Mouse (Mus musculus) forebrain, embryonic 13.5 days (tissue): ENCODE data around the gene Smad1. TPM values are rescaled to one million over a fixed set of nuclear protein-coding genes. Genes with fewer than 3 reads are reported as not detected.

ENCODE experiments used
- ATAC-seq: fragments of 200-750 bp; cut with Nextera tagmentation; 2 replicates; pipeline ENCODE4 v1.8.0; 2017
- H3K27ac ChIP-seq: fragments of 300-500 bp; sonication (generic); 2 replicates; pipeline ENCODE4 v1.5.1; 2015; ENCODE audit warnings: inconsistent platforms, mild to moderate bottlenecking, moderate library complexity
- H3K27me3 ChIP-seq: fragments of 300-500 bp; sonication (generic); 2 replicates; pipeline ENCODE4 v1.6.1; 2015; ENCODE audit warnings: mild to moderate bottlenecking, inconsistent platforms
- H3K36me3 ChIP-seq: fragments of 300-500 bp; sonication (generic); 2 replicates; pipeline ENCODE4 v1.6.1; 2015; ENCODE audit warnings: mild to moderate bottlenecking, inconsistent platforms; ENCODE audit not compliant: poor library complexity, severe bottlenecking
- H3K4me1 ChIP-seq: fragments of 300-500 bp; sonication (generic); 2 replicates; pipeline ENCODE4 v1.6.1; 2015; ENCODE audit warnings: inconsistent platforms
- H3K4me2 ChIP-seq: fragments of 300-500 bp; sonication (generic); 2 replicates; pipeline ENCODE4 v1.6.1; 2015; ENCODE audit warnings: inconsistent platforms, mild to moderate bottlenecking, moderate library complexity
- H3K4me3 ChIP-seq: fragments of 300-500 bp; sonication (generic); 2 replicates; pipeline ENCODE4 v1.5.1; 2015; ENCODE audit warnings: mild to moderate bottlenecking, inconsistent platforms
- H3K9ac ChIP-seq: fragments of 300-500 bp; sonication (generic); 2 replicates; pipeline ENCODE4 v1.6.1; 2015; ENCODE audit warnings: mild to moderate bottlenecking, inconsistent platforms
- H3K9me3 ChIP-seq: fragments of 300-500 bp; sonication (generic); replicated peaks from 2 replicates; pipeline ENCODE4 v1.6.1; 2016; ENCODE audit warnings: inconsistent platforms
- WGBS: fragments of 180-500 bp; shearing (Covaris S2); methylation state at CpG from one replicate; pipeline ENCODE4 v1.1.7; 2015; 5-methylcytosine and 5-hydroxymethylcytosine counted together
- polyA plus RNA-seq: library from polyadenylated mRNA; unstranded; fragments of >200 nt; fragmentation: Nextera tagmentation; extraction: Ambion mirVana; gene quantifications from 2 replicates; pipeline ENCODE4 v1.2.1, GENCODE M21; 2015

The Smad1 gene
- polyA plus RNA-seq, 1 experiment from 2014 or later = 50.9 TPM

- Histone ChIP-seq H3K27me3 (no peaks in the 10 kb centered on the region), H3K9me3 (no peaks in the 10 kb centered on the region), H3K4me2 (no peak overlapping the region), H3K9ac (no peak overlapping the region), H3K36me3 (peaks cover 63% of the 10 kb centered on the region), H3K27ac (no peak overlapping the region), H3K4me1 (peaks cover 25% of the 10 kb centered on the region), H3K4me3 (no peak overlapping the region)
- no peak for ATAC-seq
- WGBS = 79% methylated on average over 11 of the region's 12 CpGs
These were observed 32.0 kb downstream of the Smad1 start for GRCm38 (mm10) chr8:79367350-79367749.

DNA sequence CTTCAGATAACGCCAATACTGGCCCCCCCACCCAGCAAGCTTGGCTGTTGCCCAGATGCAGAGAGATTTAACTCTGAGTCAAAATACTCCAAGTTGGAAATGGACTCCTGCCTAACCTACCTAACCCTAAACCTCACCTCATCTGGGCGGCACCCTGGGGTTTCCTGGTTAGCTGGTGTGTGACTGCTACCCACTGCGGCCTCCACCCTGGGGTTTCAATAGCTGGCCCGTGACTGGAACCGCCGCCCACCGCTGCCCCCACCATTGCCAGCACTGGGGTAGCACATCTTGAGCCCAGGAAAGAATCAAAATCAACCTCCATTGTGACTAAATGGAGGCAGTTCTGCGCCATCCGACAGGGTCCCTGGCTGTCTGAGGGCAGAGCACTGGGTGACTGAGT is 33.1 kb downstream of the Smad1 start:
- H3K36me3 ChIP-seq = peaks cover 53% of the 10 kb centered on the region
- no peak overlapping the region for H3K9ac ChIP-seq
- ATAC-seq = no peak

GRCm38 (mm10) chr8:79365707-79366106 is 33.6 kb downstream of the Smad1 start:
- 84% methylated on average over 3 of the region's 3 CpGs for WGBS
- Histone ChIP-seq H3K36me3 (peaks cover 48% of the 10 kb centered on the region), H3K4me1 (peaks cover 25% of the 10 kb centered on the region), H3K4me3 (no peak overlapping the region), H3K27me3 (no peaks in the 10 kb centered on the region), H3K4me2 (no peak overlapping the region), H3K9ac (no peak overlapping the region), H3K9me3 (no peaks in the 10 kb centered on the region), H3K27ac (no peak overlapping the region)
- ATAC-seq = peak; percentile 25; the same call in 1 of the 2 replicates

More for the DNA sequence above, 33.1 kb downstream of the Smad1 start:
- Histone ChIP-seq H3K27ac (no peak overlapping the region), H3K9me3 (no peaks in the 10 kb centered on the region), H3K27me3 (no peaks in the 10 kb centered on the region), H3K4me3 (no peak overlapping the region), H3K4me1 (peaks cover 19% of the 10 kb centered on the region; the same call in 1 of the 2 replicates), H3K4me2 (no peak overlapping the region)
- WGBS = 95% methylated on average over 9 of the region's 9 CpGs

- H3K36me3 ChIP-seq = peaks cover 39% of the 10 kb centered on the region
- H3K9ac ChIP-seq = no peak overlapping the region
- no peaks in the 10 kb centered on the region for H3K9me3 ChIP-seq
- no peak for ATAC-seq
- H3K4me3 ChIP-seq = no peak overlapping the region
- WGBS = 85% methylated on average over 8 of the region's 8 CpGs
- H3K27ac ChIP-seq = no peak overlapping the region
- H3K4me1 ChIP-seq = peaks cover 32% of the 10 kb centered on the region
- no peak overlapping the region for H3K4me2 ChIP-seq
- no peaks in the 10 kb centered on the region for H3K27me3 ChIP-seq
These were observed 34.5 kb downstream of the Smad1 start for GRCm38 (mm10) chr8:79364806-79365205.

DNA sequence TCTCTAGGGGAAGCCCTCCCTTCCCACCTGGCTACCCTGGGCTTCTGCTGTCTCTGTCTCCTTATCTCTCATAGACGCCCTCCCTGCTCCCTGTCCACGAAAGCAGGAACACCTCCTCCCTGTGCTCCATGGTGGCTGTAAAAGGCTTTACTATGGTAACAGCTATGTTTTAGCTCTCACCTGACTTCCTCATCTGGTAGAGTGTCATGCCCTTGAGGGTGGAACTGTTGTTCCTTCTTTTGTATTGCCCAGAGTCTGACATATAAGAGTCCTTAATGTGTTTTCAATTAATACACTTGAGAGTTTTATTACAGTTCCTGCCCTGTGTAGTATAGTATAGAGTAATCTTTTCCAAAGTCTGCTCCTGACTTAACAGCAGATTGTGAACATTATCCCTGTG is 36.9 kb downstream of the Smad1 start:
- Histone ChIP-seq H3K9ac (no peak overlapping the region), H3K4me3 (no peak overlapping the region), H3K36me3 (peaks cover 21% of the 10 kb centered on the region), H3K27me3 (no peaks in the 10 kb centered on the region), H3K4me2 (no peak overlapping the region), H3K4me1 (peaks cover 32% of the 10 kb centered on the region), H3K27ac (no peak overlapping the region), H3K9me3 (no peaks in the 10 kb centered on the region)
- no peak for ATAC-seq
- whole genome bisulfite sequencing = 87% methylated on average over 2 of the region's 2 CpGs

DNA sequence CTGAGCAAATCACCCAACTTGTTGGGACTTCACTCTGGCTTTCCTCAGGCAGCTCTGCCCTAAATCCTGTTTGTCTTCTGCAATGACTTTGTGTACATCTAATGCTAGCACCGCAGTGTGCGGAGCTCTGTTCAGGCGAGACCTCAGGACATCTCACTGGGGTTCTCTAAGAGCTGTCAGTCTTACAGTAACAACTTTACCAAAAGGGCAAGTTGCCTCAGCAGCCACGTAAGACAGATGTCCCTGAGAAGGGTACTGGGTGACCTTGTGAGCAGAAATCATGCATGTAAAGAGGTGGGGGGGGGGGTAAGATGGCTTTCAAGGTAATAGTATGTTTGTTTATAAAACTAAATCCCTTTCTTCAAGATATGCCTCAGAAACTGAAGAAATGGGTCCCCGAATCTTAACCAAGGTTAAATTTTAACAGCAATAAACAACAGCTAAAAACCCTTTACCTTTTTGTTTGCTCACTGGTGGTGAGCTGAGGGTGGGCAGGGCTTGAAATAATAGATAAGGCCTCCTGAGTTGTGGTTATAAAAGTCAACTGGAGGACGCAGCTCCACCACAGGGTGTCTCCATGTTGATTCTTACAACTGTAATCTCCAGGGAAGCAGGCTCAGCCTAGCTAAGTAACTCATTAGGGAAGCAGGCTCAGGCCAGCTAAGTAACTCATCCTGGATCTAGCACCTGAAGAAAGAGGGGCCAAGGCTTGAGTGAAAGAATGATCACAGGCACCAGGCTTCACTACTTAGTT is 38.4 kb downstream of the Smad1 start:
- no peaks in the 10 kb centered on the region for H3K27me3 ChIP-seq
- 82% methylated on average over 6 of the region's 6 CpGs for WGBS
- peaks cover 38% of the 10 kb centered on the region for H3K4me1 ChIP-seq
- no peak overlapping the region for H3K4me2 ChIP-seq
- H3K4me3 ChIP-seq = no peak overlapping the region
- ATAC-seq = no peak
- H3K9me3 ChIP-seq = no peaks in the 10 kb centered on the region
- H3K27ac ChIP-seq = peak overlapping the region; percentile 20; the same call in 1 of the 2 replicates
- no peak overlapping the region for H3K9ac ChIP-seq
- H3K36me3 ChIP-seq = peaks cover 13% of the 10 kb centered on the region

- no peak for ATAC-seq
- peaks cover 11% of the 10 kb centered on the region for H3K36me3 ChIP-seq
- WGBS = 59% methylated on average over 9 of the region's 9 CpGs
- H3K9me3 ChIP-seq = no peaks in the 10 kb centered on the region
- H3K4me3 ChIP-seq = no peak overlapping the region
- H3K9ac ChIP-seq = no peak overlapping the region
- no peaks in the 10 kb centered on the region for H3K27me3 ChIP-seq
- peak overlapping the region; percentile 20; the same call in 1 of the 2 replicates for H3K27ac ChIP-seq
- H3K4me1 ChIP-seq = peaks cover 41% of the 10 kb centered on the region
- no peak overlapping the region for H3K4me2 ChIP-seq
These were observed 39.0 kb downstream of the Smad1 start for GRCm38 (mm10) chr8:79360302-79360701.

DNA sequence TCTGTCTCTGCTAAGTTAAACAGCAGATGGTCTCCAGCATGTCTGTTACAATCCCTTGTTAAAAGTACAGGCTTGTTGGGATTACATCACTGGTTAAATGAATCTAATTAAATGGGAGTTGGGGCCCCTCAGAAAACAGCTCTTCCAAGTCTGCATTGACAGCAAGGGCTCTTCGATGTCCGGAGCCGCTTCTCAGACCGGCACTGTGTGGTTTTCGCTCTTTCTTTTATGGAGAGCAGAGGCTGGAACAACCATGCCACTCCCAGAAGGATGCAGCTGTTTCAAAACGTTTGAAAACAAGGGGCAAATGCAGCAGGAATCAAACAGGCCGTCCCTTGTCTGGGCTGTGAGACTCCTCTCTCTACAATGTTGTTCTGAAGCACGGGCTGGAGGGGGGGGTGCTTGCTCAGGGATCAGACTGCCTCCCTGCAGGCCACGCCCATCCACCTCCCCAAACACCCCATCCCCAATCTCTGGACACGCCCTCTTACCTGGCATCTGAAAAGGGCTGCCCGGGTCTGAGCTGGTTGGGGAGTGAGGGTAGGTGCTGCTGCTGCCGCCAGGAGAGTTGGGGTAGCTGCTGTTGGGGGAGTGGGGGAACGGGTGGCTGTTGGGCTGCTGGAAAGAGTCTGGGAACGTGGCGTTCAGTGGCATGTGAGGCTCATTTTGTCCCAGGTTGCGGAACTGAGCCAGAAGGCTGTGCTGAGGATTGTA is 43.4 kb downstream of the Smad1 start:
- Histone ChIP-seq H3K9ac (peak overlapping the region; percentile 5), H3K27me3 (no peaks in the 10 kb centered on the region; the same call in 1 of the 2 replicates), H3K9me3 (no peaks in the 10 kb centered on the region), H3K4me1 (peaks cover 53% of the 10 kb centered on the region), H3K4me3 (no peak overlapping the region), H3K4me2 (peak overlapping the region; percentile 50), H3K36me3 (peaks cover 26% of the 10 kb centered on the region), H3K27ac (peak overlapping the region; percentile 79)
- WGBS = 14% methylated on average over 16 of the region's 16 CpGs
- peak; percentile 81 for ATAC-seq

DNA sequence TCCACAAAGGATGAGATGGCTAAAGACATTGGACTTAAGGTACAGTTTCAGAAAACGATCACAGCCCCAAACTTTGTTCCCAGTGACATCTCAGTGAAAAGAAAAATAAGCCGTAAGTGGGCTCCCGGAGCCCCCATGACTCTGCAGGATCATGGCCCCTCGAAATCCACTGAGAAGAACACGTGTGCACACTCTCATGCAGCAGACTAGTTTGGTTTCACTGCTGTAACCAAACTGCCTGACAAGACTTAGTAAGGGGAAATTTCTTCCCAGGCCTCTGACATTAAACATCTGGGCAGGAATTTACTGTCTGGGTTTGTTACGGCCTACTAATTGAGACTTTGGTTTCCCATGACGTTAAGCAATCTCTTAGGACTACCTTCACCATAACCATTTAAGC is 45.3 kb downstream of the Smad1 start:
- no peak overlapping the region for H3K4me2 ChIP-seq
- no peak for ATAC-seq
- H3K4me1 ChIP-seq = peaks cover 62% of the 10 kb centered on the region
- H3K27me3 ChIP-seq = no peaks in the 10 kb centered on the region; the same call in 1 of the 2 replicates
- H3K9ac ChIP-seq = no peak overlapping the region
- H3K4me3 ChIP-seq = no peak overlapping the region
- H3K36me3 ChIP-seq = peaks cover 27% of the 10 kb centered on the region
- H3K9me3 ChIP-seq = no peaks in the 10 kb centered on the region
- 94% methylated on average over 7 of the region's 7 CpGs for WGBS
- H3K27ac ChIP-seq = no peak overlapping the region

DNA sequence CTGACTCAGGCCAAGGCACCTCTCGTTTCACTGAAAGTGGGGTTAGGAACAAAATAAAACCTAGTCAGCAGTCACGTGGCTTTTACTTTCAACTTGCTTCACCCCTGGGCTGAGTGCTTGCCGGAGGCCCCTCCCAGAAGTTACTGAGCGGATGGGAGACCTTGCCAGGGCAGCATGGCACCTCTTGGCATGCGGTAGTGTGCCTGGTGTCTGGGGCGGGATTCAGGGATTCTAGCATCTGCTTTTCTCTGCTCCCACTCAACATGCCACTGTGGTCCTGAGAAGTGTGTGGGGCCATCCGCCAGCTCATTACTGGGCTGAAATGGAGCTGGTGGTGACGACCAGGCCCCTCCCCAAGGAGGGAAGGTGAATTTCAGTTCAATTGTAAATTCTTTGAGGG is 47.4 kb downstream of the Smad1 start:
- ATAC-seq = peak; percentile 17; the same call in 1 of the 2 replicates
- H3K9ac ChIP-seq = no peak overlapping the region
- peaks cover 62% of the 10 kb centered on the region for H3K4me1 ChIP-seq
- H3K4me3 ChIP-seq = no peak overlapping the region
- no peak overlapping the region for H3K4me2 ChIP-seq
- no peaks in the 10 kb centered on the region; the same call in 1 of the 2 replicates for H3K27me3 ChIP-seq
- 66% methylated on average over 8 of the region's 8 CpGs for WGBS
- H3K9me3 ChIP-seq = no peaks in the 10 kb centered on the region
- no peak overlapping the region for H3K27ac ChIP-seq
- H3K36me3 ChIP-seq = peaks cover 33% of the 10 kb centered on the region

- no peak overlapping the region; the same call in 1 of the 2 replicates for H3K27ac ChIP-seq
- 30% methylated on average over 3 of the region's 3 CpGs for WGBS
These were observed 48.5 kb downstream of the Smad1 start for GRCm38 (mm10) chr8:79350805-79351204.

DNA sequence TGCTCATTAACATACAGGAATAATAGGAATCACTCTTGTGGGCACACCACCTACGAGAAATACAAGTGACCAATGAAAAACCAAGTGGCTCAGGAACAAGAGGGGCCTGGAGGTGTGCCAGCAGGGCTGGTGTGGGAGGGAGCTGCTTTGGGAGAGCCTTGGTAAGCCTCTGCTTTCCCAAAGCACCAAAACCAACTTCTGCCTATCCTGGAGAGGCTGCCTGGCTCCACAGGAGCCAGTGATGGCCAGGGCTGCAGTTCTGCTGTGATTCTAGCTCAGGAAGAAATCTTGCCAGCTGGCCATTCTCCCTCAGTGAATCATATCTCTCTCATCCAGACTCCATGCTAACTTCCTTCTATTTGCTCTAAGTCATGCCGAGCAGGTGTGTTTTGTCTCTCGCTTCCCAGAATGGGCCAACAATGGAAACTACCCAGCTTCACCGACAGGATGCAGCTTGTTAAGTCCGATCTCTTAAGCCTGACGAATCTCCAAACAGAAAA is 49.2 kb downstream of the Smad1 start:
- Histone ChIP-seq H3K27me3 (no peaks in the 10 kb centered on the region; the same call in 1 of the 2 replicates), H3K4me1 (peaks cover 45% of the 10 kb centered on the region), H3K36me3 (peaks cover 44% of the 10 kb centered on the region), H3K9me3 (no peaks in the 10 kb centered on the region), H3K4me2 (peak overlapping the region; percentile 31), H3K4me3 (no peak overlapping the region), H3K9ac (no peak overlapping the region), H3K27ac (peak overlapping the region; percentile 75)
- 18% methylated on average over 6 of the region's 6 CpGs for WGBS
- peak; percentile 80 for ATAC-seq

More at GRCm38 (mm10) chr8:79350805-79351204, 48.5 kb downstream of the Smad1 start:
- Histone ChIP-seq H3K36me3 (peaks cover 42% of the 10 kb centered on the region), H3K9me3 (no peaks in the 10 kb centered on the region), H3K4me1 (peaks cover 51% of the 10 kb centered on the region), H3K4me2 (no peak overlapping the region), H3K9ac (no peak overlapping the region), H3K4me3 (no peak overlapping the region), H3K27me3 (no peaks in the 10 kb centered on the region; the same call in 1 of the 2 replicates)
- ATAC-seq = no peak
